Mouse (Mus musculus) brown adipose tissue, adult 24 weeks (tissue): ENCODE measurements around the gene Mast3. TPM values are rescaled to one million over a fixed set of nuclear protein-coding genes. Genes with fewer than 3 reads are reported as not detected.

Source experiments
- H3K27ac ChIP-seq: fragments of 200-500 bp; replicated peaks from 2 replicates; pipeline ENCODE4 v1.5.1; 2012; ENCODE audit warnings: low read depth, mild to moderate bottlenecking, low read length
- H3K4me1 ChIP-seq: fragments of 200-500 bp; 2 replicates; pipeline ENCODE4 v1.6.1; 2012; ENCODE audit warnings: low read length, mixed read lengths; ENCODE audit not compliant: control insufficient read depth, insufficient read depth, insufficient read length
- H3K4me3 ChIP-seq: fragments of 200-500 bp; 2 replicates; pipeline ENCODE4 v1.5.1; 2012; ENCODE audit warnings: low read depth, mild to moderate bottlenecking, low read length, moderate library complexity; ENCODE audit not compliant: insufficient read depth
- polyA plus RNA-seq: library from polyadenylated mRNA; stranded (reverse); fragments of >200 nt; gene quantifications from 2 replicates; pipeline ENCODE4 v1.2.4, GENCODE M21; 2012; ENCODE audit not compliant: missing spikeins, insufficient read depth, insufficient read length

The Mast3 gene
- polyA plus RNA-seq, 1 experiment, result 2.5 TPM

- Histone ChIP-seq H3K4me3 (no peak overlapping the region), H3K4me1 (peaks cover 4% of the 10 kb centered on the region), H3K27ac (no peak overlapping the region)
Observed at GRCm38 (mm10) chr8:70745691-70746220, 59.1 kb downstream of the Mast3 start.

GRCm38 (mm10) chr8:70744806-70745205 lies 60.0 kb downstream of the Mast3 start:
- H3K27ac ChIP-seq, result peak overlapping the region; percentile 30
- 0 out of 2 replicates have a peak overlapping the region, but pooled peaks have one; percentile 59 for H3K4me3 ChIP-seq

GRCm38 (mm10) chr8:70743656-70744590 lies 60.9 kb downstream of the Mast3 start:
- Histone ChIP-seq H3K4me3 (peak overlapping the region; percentile 59), H3K4me1 (peaks cover 4% of the 10 kb centered on the region), H3K27ac (peak overlapping the region; percentile 69)

More at GRCm38 (mm10) chr8:70744806-70745205, 60.0 kb downstream of the Mast3 start:
- peaks cover 4% of the 10 kb centered on the region for H3K4me1 ChIP-seq

- peaks cover 4% of the 10 kb centered on the region for H3K4me1 ChIP-seq
Observed at GRCm38 (mm10) chr8:70742981-70743655, 61.7 kb downstream of the Mast3 start.

GRCm38 (mm10) chr8:70742176-70742575 lies 62.7 kb downstream of the Mast3 start:
- Histone ChIP-seq H3K4me1 (peaks cover 4% of the 10 kb centered on the region), H3K4me3 (no peak overlapping the region), H3K27ac (0 out of 2 replicates have a peak overlapping the region, but pooled peaks have one; percentile 14)

More at GRCm38 (mm10) chr8:70742981-70743655, 61.7 kb downstream of the Mast3 start:
- Histone ChIP-seq H3K27ac (peak overlapping the region; percentile 74), H3K4me3 (peak overlapping the region; percentile 59)

- 0 out of 2 replicates have a peak overlapping the region, but pooled peaks have one; percentile 14 for H3K27ac ChIP-seq
- no peak overlapping the region for H3K4me3 ChIP-seq
- H3K4me1 ChIP-seq, result peaks cover 4% of the 10 kb centered on the region
Observed at GRCm38 (mm10) chr8:70741661-70742060, 63.2 kb downstream of the Mast3 start.

- Histone ChIP-seq H3K27ac (no peak overlapping the region), H3K4me1 (no peaks in the 10 kb centered on the region; the same call in 1 of the 2 replicates), H3K4me3 (no peak overlapping the region)
Observed at GRCm38 (mm10) chr8:70738211-70738610, 66.6 kb downstream of the Mast3 start.

- Histone ChIP-seq H3K4me3 (no peak overlapping the region), H3K27ac (no peak overlapping the region), H3K4me1 (no peaks in the 10 kb centered on the region; the same call in 1 of the 2 replicates)
Observed at GRCm38 (mm10) chr8:70737705-70738104, 67.1 kb downstream of the Mast3 start.

GRCm38 (mm10) chr8:70730956-70731355 lies 73.9 kb downstream of the Mast3 start:
- Histone ChIP-seq H3K4me1 (no peaks in the 10 kb centered on the region), H3K27ac (no peak overlapping the region)

GRCm38 (mm10) chr8:70729808-70730475 lies 74.9 kb downstream of the Mast3 start:
- no peaks in the 10 kb centered on the region for H3K4me1 ChIP-seq
- H3K4me3 ChIP-seq, result peak overlapping the region; percentile 33

More at GRCm38 (mm10) chr8:70730956-70731355, 73.9 kb downstream of the Mast3 start:
- no peak overlapping the region for H3K4me3 ChIP-seq

More at GRCm38 (mm10) chr8:70729808-70730475, 74.9 kb downstream of the Mast3 start:
- H3K27ac ChIP-seq, result no peak overlapping the region

Other genes with a start within 250 kb of the Mast3 start
- 7.7 and 17.4 TPM in 2 replicates for gene Isyna1, start 210.7 kb downstream of the Mast3 start, polyA plus RNA-seq
- gene Ssbp4, start 196.2 kb downstream of the Mast3 start, polyA plus RNA-seq, result 29.6 and 45.0 TPM in 2 replicates
- gene Lrrc25, start 188.9 kb downstream of the Mast3 start, polyA plus RNA-seq, result 2.0 TPM in 2 replicates
- gene Gdf15, start 172.6 kb downstream of the Mast3 start, polyA plus RNA-seq, result 1.7 TPM in 2 replicates
- 31.0 and 37.7 TPM in 2 replicates for gene Pgpep1, start 144.7 kb downstream of the Mast3 start, polyA plus RNA-seq
- 89.4 and 121 TPM in 2 replicates for gene Lsm4, start 131.8 kb downstream of the Mast3 start, polyA plus RNA-seq
- gene Jund, start 106.1 kb downstream of the Mast3 start, polyA plus RNA-seq, result 106 and 111 TPM in 2 replicates
- gene Iqcn, start 101.6 kb downstream of the Mast3 start, polyA plus RNA-seq, result not detected in 2 replicates
- not detected in 2 replicates for gene Gm3336, start 86.5 kb downstream of the Mast3 start, polyA plus RNA-seq
- 0.36 and 1.7 TPM in 2 replicates for gene Pde4c, start 81.3 kb downstream of the Mast3 start, polyA plus RNA-seq
- 18.1 and 21.3 TPM in 2 replicates for gene Rab3a, start 50.4 kb downstream of the Mast3 start, polyA plus RNA-seq
- 74.5 and 79.8 TPM in 2 replicates for gene Mpv17l2, start 44.1 kb downstream of the Mast3 start, polyA plus RNA-seq
- gene Pik3r2, start 28.3 kb downstream of the Mast3 start, polyA plus RNA-seq, result 9.8 and 11.3 TPM in 2 replicates
- gene Il12rb1, start 3.4 kb upstream of the Mast3 start, polyA plus RNA-seq, result not detected in 2 replicates
- 1.3 and 5.0 TPM in 2 replicates for gene Arrdc2, start 34.7 kb upstream of the Mast3 start, polyA plus RNA-seq
- 5.8 and 6.0 TPM in 2 replicates for gene Kcnn1, start 58.2 kb upstream of the Mast3 start, polyA plus RNA-seq
- 54.5 and 60.6 TPM in 2 replicates for gene Ccdc124, start 68.9 kb upstream of the Mast3 start, polyA plus RNA-seq
- gene Slc5a5, start 87.7 kb upstream of the Mast3 start, polyA plus RNA-seq, result not detected in 2 replicates
- gene Rpl18a, start 92.4 kb upstream of the Mast3 start, polyA plus RNA-seq, result 822 and 1,180 TPM in 2 replicates
- gene Map1s, start 100.9 kb upstream of the Mast3 start, polyA plus RNA-seq, result 3.0 and 3.4 TPM in 2 replicates